16 mouse cellular contexts compared by ENCODE assay signal in genomic region chr6:135324111-135324510, GRCm38 (mm10). TPM values are rescaled to one million over a fixed set of nuclear protein-coding genes. Genes with fewer than 3 reads are reported as not detected.
DNase-seq lines count a peak whose midpoint lies in the region; ATAC-seq and TF ChIP-seq lines count a peak whose summit lies in the region.
"Had no signal": no experiment of that assay in that cellular context is flagged by ENCODE, and none has a peak within 500 bp of the region (broad histone marks: within the 10 kb centered on the region; RNA-seq: fewer than 3 reads in every experiment).

No protein-coding gene starts in this region.

- no peak for TF ChIP-seq CTCF in lung, adult 2 months (IDR thresholded peaks at IDR 0.05; ENCODE audit: insufficient read depth, low read length)

- no peaks in the 10 kb centered on the region for H3K36me3 ChIP-seq in lung, embryonic 16.5 days (ENCODE audit: control insufficient read depth, insufficient read depth, low read length)
- H3K36me3 ChIP-seq in macrophage (ENCODE audit: inconsistent target) = no peaks in the 10 kb centered on the region
- H3K36me3 ChIP-seq in midbrain, embryonic 16.5 days (ENCODE audit: control insufficient read depth, insufficient read depth, low read length) = no peaks in the 10 kb centered on the region
- H3K36me3 ChIP-seq: heart, embryonic 13.5 days; hindbrain, embryonic 13.5 days; neural tube, embryonic 15.5 days had no signal

- no peak for DNase-seq in lung, adult 2 months
- peak; percentile 21 for DNase-seq in thymus, postnatal 25 days
- DNase-seq in left cerebral cortex, postnatal 4 days = no peak
- DNase-seq in right cerebral cortex, postnatal 14 days = no peak
- DNase-seq: adrenal gland, postnatal 14 days; retina, postnatal 1 day had no signal

- H3K4me2 ChIP-seq in lung, embryonic 16.5 days (ENCODE audit: low read depth, low read length) = no peak overlapping the region
- H3K4me2 ChIP-seq in midbrain, embryonic 16.5 days (ENCODE audit: low read length) = no peak overlapping the region
- H3K4me2 ChIP-seq: hindbrain, embryonic 13.5 days had no signal

- H3K9me3 ChIP-seq in lung, embryonic 16.5 days (ENCODE audit: control insufficient read depth, low read length) = no peaks in the 10 kb centered on the region
- H3K9me3 ChIP-seq in midbrain, embryonic 16.5 days (replicated peaks; ENCODE audit: control insufficient read depth, low read length, poor library complexity, severe bottlenecking) = no peaks in the 10 kb centered on the region
- H3K9me3 ChIP-seq: heart, embryonic 13.5 days; hindbrain, embryonic 13.5 days; neural tube, embryonic 15.5 days had no signal

- intact Hi-C loops in left cerebral cortex, postnatal 4 days (cut with DNase I) = no loop called here

- H3K27ac ChIP-seq in lung, embryonic 16.5 days (ENCODE audit: low read length) = peak overlapping the region; percentile 72; the same call in 1 of the 2 replicates
- H3K27ac ChIP-seq in macrophage = peak overlapping the region; percentile 70
- no peak overlapping the region for H3K27ac ChIP-seq in midbrain, embryonic 16.5 days (ENCODE audit: low read length)
- H3K27ac ChIP-seq: heart, embryonic 13.5 days; hindbrain, embryonic 13.5 days; neural tube, embryonic 15.5 days had no signal

- H3K27me3 ChIP-seq in lung, embryonic 16.5 days (ENCODE audit: control insufficient read depth, insufficient read depth, low read depth, low read length) = no peaks in the 10 kb centered on the region
- no peaks in the 10 kb centered on the region for H3K27me3 ChIP-seq in midbrain, embryonic 16.5 days (ENCODE audit: control insufficient read depth, insufficient read depth, low read depth, low read length)
- H3K27me3 ChIP-seq: heart, embryonic 13.5 days; hindbrain, embryonic 13.5 days; neural tube, embryonic 15.5 days had no signal

- peaks cover 34% of the 10 kb centered on the region for H3K4me1 ChIP-seq in lung, embryonic 16.5 days (replicated peaks; ENCODE audit: control insufficient read depth, insufficient read depth, low read length)
- peaks cover 10% of the 10 kb centered on the region for H3K4me1 ChIP-seq in lung, adult 2 months (ENCODE audit: control insufficient read depth, insufficient read depth, low read length)
- H3K4me1 ChIP-seq in midbrain, embryonic 16.5 days (ENCODE audit: control insufficient read depth, insufficient read depth, low read length) = no peaks in the 10 kb centered on the region

- H3K9ac ChIP-seq in lung, embryonic 16.5 days (ENCODE audit: low read length) = no peak overlapping the region
- no peak overlapping the region for H3K9ac ChIP-seq in midbrain, embryonic 16.5 days (ENCODE audit: low read depth, low read length)
- H3K9ac ChIP-seq: heart, embryonic 13.5 days; hindbrain, embryonic 13.5 days; neural tube, embryonic 15.5 days had no signal

- 45% methylated on average over 3 of the region's 3 CpGs for WGBS in lung, embryonic 16.5 days
- 49% methylated on average over 3 of the region's 3 CpGs for WGBS in lung, adult 2 months
- WGBS in macrophage (ENCODE audit: missing documents) = 4% methylated on average over 3 of the region's 3 CpGs
- WGBS in midbrain, embryonic 16.5 days = 83% methylated on average over 3 of the region's 3 CpGs

- no peak for ATAC-seq in lung, embryonic 16.5 days (ENCODE audit: low read depth)
- ATAC-seq in CD4-positive, CD25-positive, alpha-beta regulatory T cell, adult 4 months = peak; percentile 36
- ATAC-seq in midbrain, embryonic 16.5 days = no peak

- H3K4me3 ChIP-seq in lung, embryonic 16.5 days (ENCODE audit: low read length) = no peak overlapping the region
- H3K4me3 ChIP-seq in lung, adult 2 months (replicated peaks; ENCODE audit: extremely low read depth, low read depth, low read length) = no peak overlapping the region
- H3K4me3 ChIP-seq in macrophage (ENCODE audit: inconsistent target) = no peak overlapping the region
- H3K4me3 ChIP-seq in midbrain, embryonic 16.5 days (ENCODE audit: low read depth, low read length) = no peak overlapping the region
- H3K4me3 ChIP-seq: erythroblast, embryonic 14.5 days; heart, embryonic 13.5 days; hindbrain, embryonic 13.5 days; neural tube, embryonic 15.5 days had no signal

- no peak for TF ChIP-seq POLR2A in lung, adult 2 months (IDR thresholded peaks at IDR 0.05; ENCODE audit: borderline replicate concordance, extremely low read depth, low read depth, low read length)

- no peaks in the 10 kb centered on the region for H3K79me2 ChIP-seq in macrophage (ENCODE audit: inconsistent target)

RNA-seq across cellular contexts. Expression of gene Pbp2, which starts 13.9 kb away (rescaled TPM):
- polyA plus RNA-seq in lung, embryonic 16.5 days (2015; fragmentation: Nextera tagmentation; extraction: Ambion mirVana) = 0.15 and 0.49 TPM in 2 replicates
- 0.15 TPM in 1 of 2 replicates, not detected in the other for polyA plus RNA-seq in lung, adult 2 months (2012; rRNA removed)
- not detected for polyA plus RNA-seq in CD4-positive, CD25-positive, alpha-beta regulatory T cell, adult 4 months (2017; shearing (Covaris generic))
- total RNA-seq in macrophage (2018; cell fraction: chromatin; rRNA removed) = not detected
- total RNA-seq in macrophage (2018; cell fraction: cytosol; rRNA removed) = not detected
- total RNA-seq in macrophage (2018; cell fraction: nucleus; rRNA removed) = not detected
- not detected in 3 replicates for polyA plus RNA-seq in macrophage (2018)
- total RNA-seq in left cerebral cortex, postnatal 4 days (2021) = not detected
- not detected in 2 replicates for polyA plus RNA-seq in midbrain, embryonic 16.5 days (2015; fragmentation: Nextera tagmentation; extraction: Ambion mirVana)
- total RNA-seq: adrenal gland, postnatal 14 days; gastrocnemius, postnatal 25 days had no signal
- polyA plus RNA-seq: erythroblast, embryonic 14.5 days; heart, embryonic 13.5 days; neural tube, embryonic 15.5 days; spleen, adult 2 months had no signal

RNA-seq across cellular contexts. Expression of gene Emp1, which starts 38.2 kb away (rescaled TPM):
- 114 TPM in 2 replicates for polyA plus RNA-seq in lung, embryonic 16.5 days (2015; fragmentation: Nextera tagmentation; extraction: Ambion mirVana)
- 105 and 215 TPM in 2 replicates for polyA plus RNA-seq in lung, adult 2 months (2012; rRNA removed)
- polyA plus RNA-seq in CD4-positive, CD25-positive, alpha-beta regulatory T cell, adult 4 months (2017; shearing (Covaris generic)) = under 1 TPM; 0.71 to 0.95 TPM
- 100 to 1,000 TPM in 9 of 26 experiments, 10 to 100 TPM in 11, 1 to 10 TPM in 6; 3.0 to 546 (median 57.0) TPM for total RNA-seq in macrophage (2018; cell fraction: chromatin; rRNA removed)
- 100 to 1,000 TPM in 13 of 26 experiments, 10 to 100 TPM in 13; 25.9 to 510 (median 155) TPM for total RNA-seq in macrophage (2018; cell fraction: cytosol; rRNA removed)
- 100 to 1,000 TPM in 13 of 26 experiments, 10 to 100 TPM in 13; 21.9 to 558 (median 121) TPM for total RNA-seq in macrophage (2018; cell fraction: nucleus; rRNA removed)
- polyA plus RNA-seq in macrophage (2018) = 209 to 490 TPM (median 475 TPM) in 3 replicates
- total RNA-seq in left cerebral cortex, postnatal 4 days (2021) = 1 to 10 TPM; 6.0 to 7.1 TPM
- 7.5 TPM in 2 replicates for polyA plus RNA-seq in midbrain, embryonic 16.5 days (2015; fragmentation: Nextera tagmentation; extraction: Ambion mirVana)
- polyA plus RNA-seq: erythroblast, embryonic 14.5 days had no signal

Comparison
In these comparisons a context has a peak if more than half of its experiments do, and no peak if none do; other contexts are left out.
1. RNA of gene Emp1, which starts 38.2 kb away (polyA plus RNA-seq): 209 to 490 TPM in macrophage, 105 to 215 TPM in lung, adult 2 months and 114 TPM in lung, embryonic 16.5 days; 7.5 TPM in midbrain, embryonic 16.5 days and 0.71 to 0.95 TPM in CD4-positive, CD25-positive, alpha-beta regulatory T cell, adult 4 months; every median in the first group is over 10 times any median in the second.